Mouse (Mus musculus): Measurements from ENCODE around the gene Naxd. TPM values are rescaled to one million over a fixed set of nuclear protein-coding genes. Genes with fewer than 3 reads are reported as not detected.

Naxd gene
- 130 TPM for polyA plus RNA-seq (2014; fragmentation: Illumina TruSeq; extraction: RNeasy Lipid Tissue Mini Kit (QIAGEN cat#74804); ENCODE audit: low read depth, low replicate concordance)

DNA sequence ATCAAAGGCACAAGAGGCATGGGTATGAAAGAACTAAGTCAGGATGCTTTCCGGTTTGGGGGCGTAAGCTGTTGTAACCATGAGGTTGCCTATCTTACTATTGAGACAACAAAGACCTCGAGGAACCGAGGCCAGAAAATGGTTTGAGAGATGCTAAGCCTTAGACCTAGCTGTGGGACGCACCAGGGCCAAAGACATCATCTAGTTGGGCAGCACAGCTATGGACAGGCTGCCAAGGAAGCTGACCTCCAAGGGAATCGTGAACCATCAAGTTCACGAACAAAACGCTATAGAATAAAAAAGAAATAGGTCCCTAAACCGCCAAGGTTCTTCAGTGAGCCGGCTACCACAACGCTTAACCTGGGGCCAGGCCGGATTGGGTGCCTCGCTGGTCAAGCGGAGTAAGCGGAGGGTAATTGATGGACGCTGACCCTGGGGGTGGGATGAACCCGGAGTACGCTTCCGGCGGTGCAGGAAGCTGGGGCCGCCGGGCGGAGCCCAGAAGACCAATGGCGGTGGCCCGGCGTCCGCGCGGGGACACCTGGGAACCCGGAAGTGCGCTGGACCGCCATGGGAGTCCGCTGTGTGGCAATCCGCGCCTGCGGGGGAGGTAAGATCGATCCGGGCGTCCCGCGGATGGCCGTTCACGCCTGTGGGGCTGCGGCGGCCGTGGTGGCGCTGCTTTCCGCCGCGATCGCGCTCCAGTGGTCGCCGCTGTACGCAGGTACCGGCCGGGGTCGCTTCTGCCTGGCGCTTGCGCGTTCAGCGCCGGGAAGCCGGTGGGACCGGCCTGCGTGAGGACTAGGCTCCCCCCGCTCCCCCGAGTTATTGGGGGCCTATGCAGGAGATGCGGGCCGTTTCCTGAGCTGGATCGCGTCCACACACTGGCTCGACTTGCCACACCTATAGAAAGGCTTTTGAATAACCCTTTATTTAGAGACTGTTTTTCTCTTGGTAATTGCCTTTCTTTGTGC is at the start of gene Naxd:
Gene Naxd, plus strand, starts transcription at position 490 of the 974 bp plus-strand sequence.

DNA sequence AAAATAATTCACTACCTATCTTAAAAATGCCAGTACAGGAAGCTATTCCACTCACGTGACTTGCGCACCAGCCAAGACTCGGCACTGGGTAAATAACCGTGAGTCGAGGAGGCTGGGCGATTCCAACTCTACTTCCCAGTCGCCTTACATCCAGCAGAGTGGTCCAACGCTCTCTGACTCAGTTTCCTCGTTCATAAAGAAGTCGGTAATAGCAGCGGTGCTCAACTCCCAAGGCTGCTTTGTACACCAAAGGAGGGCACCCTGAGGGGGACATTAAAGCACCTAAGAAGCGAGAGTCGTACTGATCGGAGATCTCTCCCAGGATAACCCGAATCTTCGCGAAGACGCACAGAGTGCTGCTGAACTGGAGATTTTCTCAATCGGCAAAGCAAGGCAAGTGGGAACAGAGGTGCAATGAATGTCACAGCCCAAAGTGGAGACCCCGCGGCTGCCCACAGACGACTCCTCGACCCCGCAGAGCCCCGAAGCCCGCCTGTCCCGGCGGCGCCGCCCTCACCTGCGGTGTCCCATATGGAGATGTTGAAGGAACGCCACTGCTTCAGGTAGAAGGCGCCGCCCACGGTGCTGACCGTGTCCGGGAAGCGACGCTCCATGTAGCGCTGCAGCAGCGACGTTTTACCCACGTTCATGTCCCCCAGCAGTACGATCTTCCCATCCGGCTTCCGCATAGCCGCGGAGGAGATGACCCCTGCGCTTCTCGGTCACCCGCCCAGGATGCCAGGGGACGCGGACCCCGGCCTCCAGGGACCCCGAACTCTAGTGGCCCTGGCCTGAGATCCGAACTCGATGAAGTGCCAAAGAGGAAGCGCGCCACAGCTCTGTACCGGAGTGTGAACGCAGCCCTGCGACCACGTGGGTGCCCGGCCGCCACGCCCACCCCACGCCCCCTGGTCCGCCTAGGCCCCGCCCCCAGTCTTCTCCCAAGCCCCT is 19.2 kb upstream of the Naxd start, which contains the start of gene Rab20:
Gene Rab20, minus strand, starts transcription at position 900 of the 951 bp plus-strand sequence.

GRCm38 (mm10) chr8:11550281-11550948 is 53.1 kb downstream of the Naxd start, which contains the start of gene Cars2:
Cars2 (minus strand) TSS chr8:11550783.

DNA sequence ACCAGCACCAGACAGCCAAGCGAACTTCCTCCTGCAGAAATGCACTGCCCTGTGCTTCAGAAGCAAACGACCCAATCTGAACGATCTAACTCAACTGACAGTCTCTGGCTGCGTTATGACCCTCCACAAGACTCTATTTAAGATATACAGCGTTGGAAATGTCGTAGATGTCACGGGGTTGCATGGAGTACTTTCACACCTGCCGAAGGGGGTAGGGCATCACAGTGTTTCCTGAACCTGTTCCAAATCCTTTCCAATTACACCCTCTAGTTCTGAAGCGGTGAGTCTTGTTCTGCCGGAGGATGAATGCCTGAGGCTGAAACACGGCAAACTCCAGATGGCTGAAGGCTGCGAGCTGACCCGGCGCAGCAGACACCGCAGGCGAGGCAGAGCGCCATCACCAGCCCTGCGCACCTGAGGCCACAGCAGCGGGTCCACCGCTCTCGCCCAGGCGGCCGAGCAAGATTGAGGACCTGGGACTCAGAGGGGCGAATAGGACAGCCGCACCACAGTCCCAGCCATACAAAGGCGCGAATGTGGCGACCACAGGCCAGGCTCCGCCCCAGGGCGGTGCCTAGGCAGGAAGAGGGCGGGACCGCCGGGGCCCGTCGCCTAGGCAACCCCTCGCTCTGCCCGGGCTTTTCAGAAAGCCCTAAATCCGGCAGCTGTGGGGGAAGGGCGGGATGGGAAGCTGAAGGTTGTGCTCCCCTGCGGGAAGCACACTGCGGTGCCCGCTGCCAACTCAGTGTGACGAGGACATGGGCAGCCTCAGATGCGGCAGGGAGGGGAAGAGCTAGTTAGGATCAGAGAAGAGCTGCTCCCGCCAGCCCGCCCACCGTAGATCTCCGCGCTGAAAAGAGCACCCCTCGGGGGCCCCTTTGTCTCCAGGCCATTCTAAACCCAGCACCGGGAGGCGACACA is 57.8 kb downstream of the Naxd start, which contains the start of gene Ing1:
Gene Ing1, plus strand, starts transcription at position 773 of the 921 bp plus-strand sequence.

Other genes with a start within 250 kb of the Naxd start
- gene Col4a2, start 184.7 kb upstream of the Naxd start, polyA plus RNA-seq (2014; fragmentation: Illumina TruSeq; extraction: RNeasy Lipid Tissue Mini Kit (QIAGEN cat#74804); ENCODE audit: low read depth, low replicate concordance), result 127 TPM
- 221 TPM for gene Col4a1, start 184.7 kb upstream of the Naxd start, polyA plus RNA-seq (2014; fragmentation: Illumina TruSeq; extraction: RNeasy Lipid Tissue Mini Kit (QIAGEN cat#74804); ENCODE audit: low read depth, low replicate concordance)
- 29.8 TPM for gene Rab20, start 18.8 kb upstream of the Naxd start, polyA plus RNA-seq (2014; fragmentation: Illumina TruSeq; extraction: RNeasy Lipid Tissue Mini Kit (QIAGEN cat#74804); ENCODE audit: low read depth, low replicate concordance)
- 28.5 TPM for gene Cars2, start 53.3 kb downstream of the Naxd start, polyA plus RNA-seq (2014; fragmentation: Illumina TruSeq; extraction: RNeasy Lipid Tissue Mini Kit (QIAGEN cat#74804); ENCODE audit: low read depth, low replicate concordance)
- 41.3 TPM for gene Ing1, start 58.1 kb downstream of the Naxd start, polyA plus RNA-seq (2014; fragmentation: Illumina TruSeq; extraction: RNeasy Lipid Tissue Mini Kit (QIAGEN cat#74804); ENCODE audit: low read depth, low replicate concordance)
- 40.2 TPM for gene Ankrd10, start 138.3 kb downstream of the Naxd start, polyA plus RNA-seq (2014; fragmentation: Illumina TruSeq; extraction: RNeasy Lipid Tissue Mini Kit (QIAGEN cat#74804); ENCODE audit: low read depth, low replicate concordance)
- gene 1700016D06Rik, start 203.6 kb downstream of the Naxd start, polyA plus RNA-seq (2014; fragmentation: Illumina TruSeq; extraction: RNeasy Lipid Tissue Mini Kit (QIAGEN cat#74804); ENCODE audit: low read depth, low replicate concordance), result 2.2 TPM
- gene Arhgef7, start 230.2 kb downstream of the Naxd start, polyA plus RNA-seq (2014; fragmentation: Illumina TruSeq; extraction: RNeasy Lipid Tissue Mini Kit (QIAGEN cat#74804); ENCODE audit: low read depth, low replicate concordance), result 26.5 TPM

All from adipose tissue, adult 10 weeks (tissue).